Mouse (Mus musculus) G1E (cell line): ENCODE measurements around the gene Kdm1a. TPM values are rescaled to one million over a fixed set of nuclear protein-coding genes. Genes with fewer than 3 reads are reported as not detected.

ENCODE experiments used
- ATAC-seq: 2 replicates; pipeline ENCODE4 v1.8.0; 2016; ENCODE audit warnings: mild to moderate bottlenecking; ENCODE audit not compliant: insufficient number of reproducible peaks, poor library complexity, low FRiP score, severe bottlenecking; ENCODE audit errors: extremely low read depth
- DNase-seq: peaks from one replicate; pipeline ENCODE4 v3.0.0; 2012; ENCODE audit warnings: low spot score
- H3K27me3 ChIP-seq: 2 replicates; pipeline ENCODE4 v1.6.1; 2012; ENCODE audit warnings: mild to moderate bottlenecking, low read length, inconsistent platforms; ENCODE audit not compliant: insufficient read depth
- H3K36me3 ChIP-seq: replicated peaks from 2 replicates; pipeline ENCODE3; 2012; ENCODE audit warnings: mild to moderate bottlenecking, inconsistent platforms
- H3K4me1 ChIP-seq: 2 replicates; pipeline ENCODE4 v1.6.1; 2012; ENCODE audit warnings: low read depth, low read length, inconsistent platforms, mixed read lengths; ENCODE audit not compliant: insufficient read depth
- H3K4me3 ChIP-seq: 2 replicates; pipeline ENCODE4 v1.5.1; 2012; ENCODE audit warnings: low read depth, mild to moderate bottlenecking, inconsistent platforms, low read length, moderate library complexity, mixed read lengths
- H3K9me3 ChIP-seq: replicated peaks from 2 replicates; pipeline ENCODE4 v1.6.1; 2012; ENCODE audit warnings: inconsistent platforms
- CTCF ChIP-seq: IDR thresholded peaks from 2 replicates; pipeline ENCODE4 v1.5.1; 2012; ENCODE audit warnings: low read depth, low read length, inconsistent platforms, mixed read lengths
- GATA1 ChIP-seq: IDR thresholded peaks from 2 replicates; pipeline ENCODE4 v1.6.1; 2012; ENCODE audit warnings: borderline replicate concordance, low read length, inconsistent platforms, mixed read lengths
- GATA2 ChIP-seq: IDR thresholded peaks from 2 replicates; pipeline ENCODE4 v1.6.1; 2012; ENCODE audit warnings: low read depth, low read length, inconsistent platforms, borderline replicate concordance
- POLR2AphosphoS5 ChIP-seq: IDR thresholded peaks from 2 replicates; pipeline ENCODE4 v1.6.1; 2012; ENCODE audit warnings: low read depth, low read length, inconsistent platforms; ENCODE audit not compliant: insufficient replicate concordance
- TAL1 ChIP-seq: conservative IDR thresholded peaks from 2 replicates; pipeline ENCODE4 v1.6.1; 2012; ENCODE audit warnings: low read depth, low read length, inconsistent platforms, mixed read lengths
- polyA plus RNA-seq: library from polyadenylated mRNA; stranded (reverse); fragments of >175 nt; gene quantifications from 2 replicates; pipeline ENCODE4 v1.2.3, GENCODE M21; 2012
- total RNA-seq, 2 experiments: library from RNA; stranded (forward) in 1 of 2; stranded (reverse) in 1 of 2; fragments of 200-1000 nt in 1 of 2; fragments of >200 nt in 1 of 2; fragmentation: Nextera tagmentation in 1 of 2; gene quantifications; 2 replicates each; pipeline ENCODE4 v1.2.3; 2014 to 2017

Kdm1a gene
- total and polyA plus RNA-seq, 3 experiments: 29.3 to 107 (median 86.3) TPM

- no peak for TF ChIP-seq GATA2
- no peak for TF ChIP-seq CTCF
- no peak for TF ChIP-seq POLR2AphosphoS5
- no peak for TF ChIP-seq TAL1
- TF ChIP-seq GATA1: no peak
- no peak overlapping the region for H3K4me3 ChIP-seq
- no peaks in the 10 kb centered on the region; the same call in 1 of the 2 replicates for H3K4me1 ChIP-seq
- H3K27me3 ChIP-seq: peaks cover 13% of the 10 kb centered on the region; the same call in 1 of the 2 replicates
- DNase-seq (no peak), ATAC-seq (no peak)
- no peaks in the 10 kb centered on the region for H3K36me3 ChIP-seq
- H3K9me3 ChIP-seq: no peaks in the 10 kb centered on the region
Measured at GRCm38 (mm10) chr4:136631237-136631994, 28.9 kb upstream of the Kdm1a start.

GRCm38 (mm10) chr4:136626590-136626989, 24.1 kb upstream of the Kdm1a start:
- Histone ChIP-seq H3K9me3 (no peaks in the 10 kb centered on the region), H3K4me1 (no peaks in the 10 kb centered on the region)
- DNase-seq: no peak

GRCm38 (mm10) chr4:136622388-136622787, 19.9 kb upstream of the Kdm1a start, which contains the start of gene Lactbl1:
Lactbl1 (plus strand) TSS chr4:136622621.
- ATAC-seq: no peak
- TF ChIP-seq GATA1 (no peak), TAL1 (no peak), GATA2 (no peak), POLR2AphosphoS5 (no peak), CTCF (no peak)
- H3K4me3 ChIP-seq: no peak within 1 kb of the TSS
- no peak for DNase-seq
- H3K9me3 ChIP-seq: no peaks in the 10 kb centered on the region
- no peaks in the 10 kb centered on the region for H3K36me3 ChIP-seq
- H3K27me3 ChIP-seq: peaks cover 8% of the 10 kb centered on the region; the same call in 1 of the 2 replicates
- H3K4me1 ChIP-seq: peaks cover 22% of the 10 kb centered on the region; the same call in 1 of the 2 replicates

More at GRCm38 (mm10) chr4:136626590-136626989, 24.1 kb upstream of the Kdm1a start:
- Histone ChIP-seq H3K4me3 (no peak overlapping the region), H3K36me3 (no peaks in the 10 kb centered on the region), H3K27me3 (peaks cover 10% of the 10 kb centered on the region; the same call in 1 of the 2 replicates)
- TF ChIP-seq CTCF (no peak), POLR2AphosphoS5 (no peak), GATA2 (no peak), TAL1 (no peak), GATA1 (no peak)
- no peak for ATAC-seq

GRCm38 (mm10) chr4:136621956-136622355, 19.4 kb upstream of the Kdm1a start:
- H3K4me3 ChIP-seq: no peak overlapping the region
- H3K36me3 ChIP-seq: no peaks in the 10 kb centered on the region
- H3K9me3 ChIP-seq: no peaks in the 10 kb centered on the region
- DNase-seq (no peak), ATAC-seq (no peak)
- H3K27me3 ChIP-seq: peaks cover 8% of the 10 kb centered on the region
- peaks cover 22% of the 10 kb centered on the region; the same call in 1 of the 2 replicates for H3K4me1 ChIP-seq
- TF ChIP-seq TAL1: no peak
- TF ChIP-seq GATA2: no peak
- no peak for TF ChIP-seq CTCF
- no peak for TF ChIP-seq GATA1
- no peak for TF ChIP-seq POLR2AphosphoS5

- no peaks in the 10 kb centered on the region for H3K9me3 ChIP-seq
- DNase-seq (no peak), ATAC-seq (no peak)
- TF ChIP-seq CTCF (peak; percentile 67), GATA2 (no peak)
- H3K36me3 ChIP-seq: no peaks in the 10 kb centered on the region
- peaks cover 22% of the 10 kb centered on the region; the same call in 1 of the 2 replicates for H3K4me1 ChIP-seq
- H3K27me3 ChIP-seq: peaks cover 7% of the 10 kb centered on the region
- H3K4me3 ChIP-seq: no peak overlapping the region
Measured at GRCm38 (mm10) chr4:136621336-136621735, 18.8 kb upstream of the Kdm1a start.

- TF ChIP-seq TAL1 (no peak), CTCF (no peak), GATA1 (no peak), POLR2AphosphoS5 (no peak), GATA2 (no peak)
- H3K9me3 ChIP-seq: no peaks in the 10 kb centered on the region
- H3K27me3 ChIP-seq: peaks cover 26% of the 10 kb centered on the region
- no peaks in the 10 kb centered on the region for H3K36me3 ChIP-seq
- H3K4me1 ChIP-seq: peaks cover 7% of the 10 kb centered on the region; the same call in 1 of the 2 replicates
- no peak overlapping the region for H3K4me3 ChIP-seq
- DNase-seq: no peak
- no peak for ATAC-seq
Measured at GRCm38 (mm10) chr4:136613657-136614056, 11.1 kb upstream of the Kdm1a start.
